Mouse (Mus musculus): ENCODE results near the gene 4930435E12Rik.

Gene 4930435E12Rik

GRCm38 (mm10) chr16:38769529-38769928 lies 59.0 kb downstream of the 4930435E12Rik start:
- no peak for DNase-seq (ENCODE audit: low spot score)

- DNase-seq (ENCODE audit: low spot score), result no peak
Observed at GRCm38 (mm10) chr16:38768386-38768785, 60.2 kb downstream of the 4930435E12Rik start.

- DNase-seq (ENCODE audit: low spot score), result peak; percentile 82
Observed at GRCm38 (mm10) chr16:38767761-38768160, 60.8 kb downstream of the 4930435E12Rik start.

- no peak for DNase-seq (ENCODE audit: low spot score)
Observed at GRCm38 (mm10) chr16:38766671-38767070, 61.9 kb downstream of the 4930435E12Rik start.

GRCm38 (mm10) chr16:38763508-38763907 lies 65.0 kb downstream of the 4930435E12Rik start:
- DNase-seq (ENCODE audit: low spot score), result no peak

GRCm38 (mm10) chr16:38762401-38762800 lies 66.1 kb downstream of the 4930435E12Rik start:
- no peak for DNase-seq (ENCODE audit: low spot score)
